ENCODE assay signal across 9 mouse cellular contexts in genomic region chr14:34588498-34588897, GRCm38 (mm10). TPM values are rescaled to one million over a fixed set of nuclear protein-coding genes. Genes with fewer than 3 reads are reported as not detected.
A peak's percentile ranks its signal among the peaks of the same experiment; 100 is the strongest.
DNase-seq lines count a peak whose midpoint lies in the region; ATAC-seq lines count a peak whose summit lies in the region.
"Had no signal": no experiment of that assay in that cellular context is flagged by ENCODE, and none has a peak within 500 bp of the region (broad histone marks: within the 10 kb centered on the region; RNA-seq: fewer than 3 reads in every experiment).

Ldb3 (minus strand) TSS chr14:34588682.

- H3K27me3 ChIP-seq in forebrain, embryonic 11.5 days (ENCODE audit: control insufficient read depth, insufficient read depth, low read length): no peaks in the 10 kb centered on the region
- no peaks in the 10 kb centered on the region for H3K27me3 ChIP-seq in forebrain, embryonic 13.5 days
- H3K27me3 ChIP-seq: hindbrain, embryonic 13.5 days had no signal

- peak; percentile 80 for DNase-seq in 3134 (ENCODE audit: extremely low read depth, insufficient read length, low spot score)
- DNase-seq in adrenal gland, adult 2 months: peak; percentile 50
- peak in 1 of 2 experiments; percentile 48 for DNase-seq in gastrocnemius, postnatal 4 days (ENCODE audit: low spot score in 2 of 2)
- DNase-seq in heart, postnatal 4 days: peak; percentile 85
- no peak for DNase-seq in forebrain, embryonic 11.5 days (ENCODE audit: low spot score)
- DNase-seq in frontal cortex, postnatal 36 days (ENCODE audit: low spot score in 2 of 2): no peak

- H3K36me3 ChIP-seq in forebrain, embryonic 11.5 days (ENCODE audit: control insufficient read depth, insufficient read depth, low read length): no peaks in the 10 kb centered on the region
- H3K36me3 ChIP-seq in forebrain, embryonic 13.5 days (ENCODE audit: poor library complexity, severe bottlenecking): no peaks in the 10 kb centered on the region
- H3K36me3 ChIP-seq: hindbrain, embryonic 13.5 days had no signal

- WGBS in forebrain, embryonic 11.5 days: 75% methylated on average over 8 of the region's 8 CpGs
- 75% methylated on average over 8 of the region's 8 CpGs for WGBS in forebrain, embryonic 13.5 days

- no peak within 1 kb of the TSS for H3K4me3 ChIP-seq in forebrain, embryonic 11.5 days (ENCODE audit: low read depth, low read length)
- no peak within 1 kb of the TSS for H3K4me3 ChIP-seq in forebrain, embryonic 13.5 days
- H3K4me3 ChIP-seq: hindbrain, embryonic 13.5 days had no signal

- no peak for ATAC-seq in forebrain, embryonic 11.5 days (replicated peaks; ENCODE audit: low FRiP score)
- ATAC-seq in forebrain, embryonic 13.5 days: no peak

- no peak within 1 kb of the TSS for H3K27ac ChIP-seq in forebrain, embryonic 11.5 days (ENCODE audit: low read depth, low read length)
- H3K27ac ChIP-seq in forebrain, embryonic 13.5 days: no peak within 1 kb of the TSS
- H3K27ac ChIP-seq: hindbrain, embryonic 13.5 days had no signal

- no peaks in the 10 kb centered on the region for H3K4me1 ChIP-seq in forebrain, embryonic 11.5 days (replicated peaks; ENCODE audit: control insufficient read depth, insufficient read depth, low read length)
- no peaks in the 10 kb centered on the region for H3K4me1 ChIP-seq in forebrain, embryonic 13.5 days

- no peak within 1 kb of the TSS for H3K4me2 ChIP-seq in forebrain, embryonic 11.5 days (ENCODE audit: low read depth, low read length, severe bottlenecking)
- no peak within 1 kb of the TSS for H3K4me2 ChIP-seq in forebrain, embryonic 13.5 days
- H3K4me2 ChIP-seq: hindbrain, embryonic 13.5 days had no signal

- no peaks in the 10 kb centered on the region for H3K9me3 ChIP-seq in forebrain, embryonic 11.5 days (ENCODE audit: control insufficient read depth, low read length)
- no peaks in the 10 kb centered on the region for H3K9me3 ChIP-seq in forebrain, embryonic 13.5 days (replicated peaks)
- H3K9me3 ChIP-seq: hindbrain, embryonic 13.5 days had no signal

- no peak within 1 kb of the TSS for H3K9ac ChIP-seq in forebrain, embryonic 11.5 days (ENCODE audit: low read length)
- no peak within 1 kb of the TSS for H3K9ac ChIP-seq in forebrain, embryonic 13.5 days
- H3K9ac ChIP-seq: hindbrain, embryonic 13.5 days had no signal

RNA-seq across cellular contexts. Expression of gene Ldb3, which starts in this region (rescaled TPM):
- under 1 TPM; 0.58 to 0.76 TPM for total RNA-seq in adrenal gland, adult 2 months (2021)
- polyA plus RNA-seq in adrenal gland, adult 2 months (2012; rRNA removed): 0.79 and 1.4 TPM in 2 replicates
- total RNA-seq in gastrocnemius, postnatal 4 days (2021): 1,000 to 10,000 TPM; 1,045 to 1,064 TPM
- 100 to 1,000 TPM; 709 to 766 TPM for total RNA-seq in heart, postnatal 4 days (2021)
- not detected in 2 replicates for polyA plus RNA-seq in forebrain, embryonic 11.5 days (2014; fragmentation: Nextera tagmentation; extraction: Ambion mirVana)
- 0.32 and 0.34 TPM in 2 replicates for polyA plus RNA-seq in forebrain, embryonic 13.5 days (2015; fragmentation: Nextera tagmentation; extraction: Ambion mirVana)
- total RNA-seq: MEL had no signal

Comparison
In these comparisons a context has a peak if more than half of its experiments do, and no peak if none do; other contexts are left out.
1. RNA of gene Ldb3 (total RNA-seq): 1,045 to 1,064 TPM in gastrocnemius, postnatal 4 days and 709 to 766 TPM in heart, postnatal 4 days; 0.58 to 0.76 TPM in adrenal gland, adult 2 months; every median in the first group is over 100 times any median in the second.
2. DNase-seq: peak in 3134 (single experiment), adrenal gland, adult 2 months (single experiment) and heart, postnatal 4 days (single experiment); none in forebrain, embryonic 11.5 days (single experiment) and frontal cortex, postnatal 36 days (0 of 2).